Mouse (Mus musculus) forebrain, embryonic 14.5 days (tissue): ENCODE results near the gene Kcng4. TPM values are rescaled to one million over a fixed set of nuclear protein-coding genes. Genes with fewer than 3 reads are reported as not detected.
A peak's percentile ranks its signal among the peaks of the same experiment; 100 is the strongest.

Experiments used
- ATAC-seq: fragments of 200-750 bp; cut with Nextera tagmentation; 2 replicates; pipeline ENCODE4 v1.8.0; 2017; ENCODE audit warnings: mild to moderate bottlenecking, moderate library complexity
- DNase-seq: peaks from one replicate; pipeline ENCODE4 v3.0.0-alpha.2; 2015; ENCODE audit warnings: low spot score
- H3K27ac ChIP-seq: fragments of 300-500 bp; sonication (generic); 2 replicates; pipeline ENCODE4 v1.5.1; 2014; ENCODE audit warnings: low read depth, mild to moderate bottlenecking, control low read depth, low read length, moderate library complexity
- H3K27me3 ChIP-seq: fragments of 300-500 bp; sonication (generic); replicated peaks from 2 replicates; pipeline ENCODE4 v1.6.1; 2014; ENCODE audit warnings: low read length, control low read depth, mixed read lengths; ENCODE audit not compliant: control insufficient read depth, insufficient read depth
- H3K36me3 ChIP-seq: fragments of 300-500 bp; sonication (generic); 2 replicates; pipeline ENCODE4 v1.6.1; 2014; ENCODE audit warnings: low read length, control low read depth; ENCODE audit not compliant: control insufficient read depth, insufficient read depth
- H3K4me1 ChIP-seq: fragments of 300-500 bp; sonication (generic); 2 replicates; pipeline ENCODE4 v1.6.1; 2014; ENCODE audit warnings: antibody characterized with exemption, low read length, control low read depth; ENCODE audit not compliant: control insufficient read depth, insufficient read depth
- H3K4me2 ChIP-seq: fragments of 300-500 bp; sonication (generic); 2 replicates; pipeline ENCODE4 v1.6.1; 2014; ENCODE audit warnings: mild to moderate bottlenecking, control low read depth, low read length
- H3K4me3 ChIP-seq: fragments of 300-500 bp; sonication (generic); 2 replicates; pipeline ENCODE4 v1.5.1; 2014; ENCODE audit warnings: low read depth, low read length, control low read depth
- H3K9ac ChIP-seq: fragments of 300-500 bp; sonication (generic); 2 replicates; pipeline ENCODE4 v1.6.1; 2014; ENCODE audit warnings: mild to moderate bottlenecking, low read length, control low read depth, moderate library complexity
- H3K9me3 ChIP-seq: fragments of 300-500 bp; sonication (generic); replicated peaks from 2 replicates; pipeline ENCODE4 v1.6.1; 2016; ENCODE audit warnings: low read length, control low read depth, mixed read lengths; ENCODE audit not compliant: control insufficient read depth
- WGBS: fragments of 180-500 bp; shearing (Covaris S2); extraction: QIAGEN DNeasy Blood & Tissue Kit; methylation state at CpG from one replicate; pipeline ENCODE4 v1.1.7; 2014; 5-methylcytosine and 5-hydroxymethylcytosine counted together
- polyA plus RNA-seq: library from polyadenylated mRNA; unstranded; fragments of >200 nt; fragmentation: Nextera tagmentation; extraction: Ambion mirVana; gene quantifications from 2 replicates; pipeline ENCODE4 v1.2.1, GENCODE M21; 2014

The Kcng4 gene
- polyA plus RNA-seq, 1 experiment from 2014 or later = 0.20 TPM

DNA sequence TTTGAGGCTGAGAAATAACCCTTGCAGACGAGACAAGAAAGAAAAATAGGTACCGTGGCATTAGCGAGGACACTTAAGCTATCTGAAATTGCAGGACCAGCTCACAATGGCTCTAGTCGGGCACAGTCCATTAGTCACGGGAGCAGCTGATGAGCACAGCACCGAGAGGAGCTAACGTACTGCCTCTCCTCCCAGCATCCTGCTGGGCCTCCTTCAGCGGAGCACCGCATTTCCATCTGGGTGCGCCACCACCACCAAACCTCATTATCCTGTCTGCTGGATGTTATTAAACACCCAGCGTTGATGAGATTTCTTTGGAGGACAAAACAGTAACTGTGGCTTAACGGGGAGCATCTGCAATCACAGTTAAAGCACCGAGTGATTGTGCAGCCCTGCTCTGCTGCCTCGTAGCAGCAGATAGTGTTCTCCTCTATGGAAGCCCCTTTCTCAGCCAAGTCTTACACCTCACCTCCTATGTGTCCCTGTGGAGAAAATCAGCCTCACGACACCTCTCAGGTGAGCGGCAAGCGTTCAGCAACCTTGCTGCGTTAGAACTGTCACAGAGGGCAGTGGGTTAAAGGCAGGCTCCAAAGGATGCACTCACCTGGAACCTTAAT, 9.6 kb upstream of the Kcng4 start:
- Histone ChIP-seq H3K27ac (no peak overlapping the region), H3K9ac (no peak overlapping the region), H3K4me3 (no peak overlapping the region), H3K4me1 (no peaks in the 10 kb centered on the region), H3K4me2 (no peak overlapping the region), H3K27me3 (no peaks in the 10 kb centered on the region), H3K9me3 (no peaks in the 10 kb centered on the region), H3K36me3 (no peaks in the 10 kb centered on the region)
- 57% methylated on average over 18 of the region's 18 CpGs for WGBS
- 0 out of 2 replicates have a peak, but pooled peaks have one; percentile 20 for ATAC-seq
- DNase-seq = peak; percentile 35

DNA sequence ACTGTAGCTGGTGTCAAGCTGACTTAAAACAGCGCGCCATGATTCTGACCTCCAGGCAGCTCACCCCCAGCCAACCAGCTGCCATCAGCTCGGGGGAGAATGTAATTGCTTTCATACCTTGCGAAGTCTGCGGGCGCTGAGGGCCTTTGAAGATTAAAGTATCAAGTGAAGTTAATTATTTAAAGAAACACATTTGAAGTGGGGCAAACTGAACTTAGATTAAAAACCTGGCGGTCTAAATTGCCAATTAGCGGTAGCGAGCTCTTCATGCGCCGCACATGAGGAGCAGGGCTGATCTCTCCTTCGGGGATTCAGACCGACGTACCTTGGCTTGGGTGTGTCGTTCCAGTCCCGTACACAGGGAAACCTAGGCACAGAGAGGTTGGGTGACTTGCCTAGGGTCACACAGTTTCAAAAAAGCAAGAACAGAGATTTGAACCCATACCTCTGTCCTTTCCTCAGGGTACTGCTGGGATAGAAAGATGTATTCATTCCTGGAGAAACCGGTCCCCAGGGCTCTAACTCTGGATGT, 9.0 kb upstream of the Kcng4 start:
- Histone ChIP-seq H3K4me1 (no peaks in the 10 kb centered on the region), H3K36me3 (no peaks in the 10 kb centered on the region), H3K27me3 (no peaks in the 10 kb centered on the region), H3K4me3 (no peak overlapping the region), H3K9ac (no peak overlapping the region), H3K9me3 (no peaks in the 10 kb centered on the region), H3K27ac (no peak overlapping the region), H3K4me2 (no peak overlapping the region)
- WGBS = 73% methylated on average over 17 of the region's 17 CpGs
- ATAC-seq (no peak), DNase-seq (no peak)

DNA sequence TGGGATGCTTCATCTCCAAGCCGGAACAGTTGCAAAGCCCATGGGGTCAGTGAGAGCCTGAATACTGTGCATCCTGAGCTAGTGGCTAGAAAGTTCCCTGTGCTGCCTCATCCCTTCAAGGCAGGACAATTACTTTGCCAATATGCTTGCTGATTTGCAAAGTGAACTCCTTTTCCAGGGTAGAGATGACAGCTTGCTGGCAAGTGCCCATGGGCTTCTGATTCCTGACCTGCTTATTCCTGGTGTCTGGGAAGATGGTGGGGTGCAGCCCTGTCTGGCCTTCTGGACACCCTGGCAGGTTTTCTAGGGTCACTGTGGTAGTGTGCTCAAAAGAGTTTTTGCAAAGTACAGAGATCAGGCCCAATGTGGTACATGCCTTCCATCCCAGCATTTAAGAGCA, 7.5 kb upstream of the Kcng4 start:
- WGBS = 94% methylated on average over 1 of the region's 1 CpGs
- no peak for ATAC-seq
- DNase-seq = no peak
- Histone ChIP-seq H3K4me2 (no peak overlapping the region), H3K4me1 (no peaks in the 10 kb centered on the region), H3K27ac (no peak overlapping the region), H3K27me3 (no peaks in the 10 kb centered on the region), H3K9ac (no peak overlapping the region), H3K9me3 (no peaks in the 10 kb centered on the region), H3K4me3 (no peak overlapping the region), H3K36me3 (no peaks in the 10 kb centered on the region)

DNA sequence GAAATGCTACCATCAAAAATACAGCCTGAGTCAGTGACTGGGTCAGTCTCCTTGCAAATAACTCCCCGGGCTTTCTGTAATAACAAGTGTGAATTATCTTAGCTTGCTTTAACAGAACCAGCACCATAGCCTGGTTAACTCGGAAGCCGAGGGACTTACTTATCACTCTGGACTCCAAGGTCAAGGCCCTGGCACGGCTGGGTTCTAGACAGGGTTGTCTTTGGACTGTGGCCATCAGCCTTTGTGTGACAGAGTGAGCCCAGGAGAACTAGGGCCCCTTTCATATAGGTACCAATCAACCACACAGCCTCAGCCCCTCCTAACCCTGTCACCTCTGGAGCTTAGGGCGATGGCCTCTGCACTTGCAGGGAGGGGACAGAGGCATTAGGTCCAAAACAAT, 5.6 kb upstream of the Kcng4 start:
- Histone ChIP-seq H3K36me3 (no peaks in the 10 kb centered on the region), H3K4me2 (no peak overlapping the region), H3K27me3 (no peaks in the 10 kb centered on the region), H3K4me3 (no peak overlapping the region), H3K9me3 (no peaks in the 10 kb centered on the region), H3K4me1 (no peaks in the 10 kb centered on the region), H3K27ac (no peak overlapping the region), H3K9ac (no peak overlapping the region)
- no peak for DNase-seq
- WGBS = 82% methylated on average over 5 of the region's 5 CpGs
- no peak for ATAC-seq

DNA sequence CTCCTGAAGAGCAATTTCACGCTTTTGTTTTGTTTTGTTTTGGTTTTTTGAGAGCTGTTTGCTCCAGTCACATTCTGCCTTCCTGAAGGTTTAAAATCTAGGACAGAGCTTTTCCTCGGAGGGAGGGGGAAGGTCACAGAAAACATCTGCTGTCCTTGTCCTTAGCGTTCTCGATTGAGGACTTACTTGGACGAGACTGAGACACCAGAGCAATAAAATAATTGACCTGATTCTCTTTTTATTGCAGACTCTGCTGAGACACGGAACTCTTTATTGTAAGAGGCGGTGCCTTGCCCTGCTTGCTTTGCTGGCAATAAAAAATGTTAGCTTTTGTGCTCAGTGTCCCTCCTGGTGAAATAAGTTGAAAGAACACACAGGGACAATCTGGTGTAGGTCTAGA, 4.3 kb upstream of the Kcng4 start:
- no peaks in the 10 kb centered on the region for H3K36me3 ChIP-seq

DNA sequence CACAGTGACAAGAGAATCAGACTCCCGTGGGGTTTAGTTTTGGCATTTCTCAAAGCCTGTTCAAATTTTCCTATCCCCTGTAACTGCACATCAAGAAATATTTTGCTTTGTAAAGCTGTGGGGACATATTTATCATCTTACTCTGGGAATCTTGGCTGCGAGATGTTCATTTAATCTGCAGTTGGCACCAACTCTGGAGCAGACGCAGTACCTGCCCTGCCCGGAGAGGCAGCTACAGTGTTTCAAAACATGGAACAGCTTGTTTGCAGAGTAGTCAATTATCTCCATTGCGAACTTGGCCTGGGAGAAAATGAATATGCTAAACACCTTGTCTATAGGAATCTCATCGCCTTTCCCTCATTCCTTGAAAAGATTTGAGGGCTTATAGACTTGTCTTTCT, 2.8 kb upstream of the Kcng4 start:
- peak; percentile 29 for DNase-seq
- Histone ChIP-seq H3K4me2 (no peak overlapping the region), H3K4me3 (no peak overlapping the region), H3K9ac (no peak overlapping the region), H3K9me3 (no peaks in the 10 kb centered on the region), H3K27ac (no peak overlapping the region), H3K36me3 (no peaks in the 10 kb centered on the region), H3K27me3 (0 out of 2 replicates have a peak, but pooled peaks cover 10% of the 10 kb centered on the region), H3K4me1 (no peaks in the 10 kb centered on the region)
- no peak for ATAC-seq
- 48% methylated on average over 6 of the region's 6 CpGs for WGBS

More for the DNA sequence above, 4.3 kb upstream of the Kcng4 start:
- no peaks in the 10 kb centered on the region for H3K4me1 ChIP-seq
- no peaks in the 10 kb centered on the region for H3K9me3 ChIP-seq
- 77% methylated on average over 7 of the region's 7 CpGs for WGBS
- no peak overlapping the region for H3K4me2 ChIP-seq
- H3K27me3 ChIP-seq = no peaks in the 10 kb centered on the region
- no peak overlapping the region for H3K4me3 ChIP-seq
- no peak overlapping the region for H3K27ac ChIP-seq
- ATAC-seq (no peak), DNase-seq (no peak)
- H3K9ac ChIP-seq = no peak overlapping the region

DNA sequence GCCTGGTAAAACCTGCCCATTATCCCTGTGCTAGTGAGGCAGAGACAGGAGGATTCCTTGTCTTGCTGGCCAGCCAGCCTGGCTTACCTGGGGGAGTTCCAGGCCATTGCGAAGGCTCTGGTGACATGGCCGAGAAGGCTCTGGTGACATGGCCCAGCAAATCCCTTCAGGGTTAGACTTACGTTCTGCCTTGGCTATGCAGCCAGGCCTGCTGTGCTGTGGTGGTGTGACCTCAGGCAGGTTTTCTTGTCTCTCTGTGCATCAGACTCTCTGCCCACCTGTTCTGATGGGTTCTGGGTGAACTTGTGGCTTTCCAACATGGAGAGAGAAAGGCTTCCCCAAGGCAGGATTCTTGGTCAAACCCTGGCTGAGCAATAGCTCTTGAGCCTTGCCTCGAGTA, 1.9 kb upstream of the Kcng4 start:
- Histone ChIP-seq H3K4me2 (no peak overlapping the region), H3K4me3 (no peak overlapping the region), H3K9me3 (no peaks in the 10 kb centered on the region), H3K4me1 (no peaks in the 10 kb centered on the region), H3K27ac (no peak overlapping the region), H3K9ac (no peak overlapping the region), H3K36me3 (no peaks in the 10 kb centered on the region), H3K27me3 (0 out of 2 replicates have a peak, but pooled peaks cover 11% of the 10 kb centered on the region)
- DNase-seq (no peak), ATAC-seq (no peak)
- WGBS = 88% methylated on average over 4 of the region's 4 CpGs

DNA sequence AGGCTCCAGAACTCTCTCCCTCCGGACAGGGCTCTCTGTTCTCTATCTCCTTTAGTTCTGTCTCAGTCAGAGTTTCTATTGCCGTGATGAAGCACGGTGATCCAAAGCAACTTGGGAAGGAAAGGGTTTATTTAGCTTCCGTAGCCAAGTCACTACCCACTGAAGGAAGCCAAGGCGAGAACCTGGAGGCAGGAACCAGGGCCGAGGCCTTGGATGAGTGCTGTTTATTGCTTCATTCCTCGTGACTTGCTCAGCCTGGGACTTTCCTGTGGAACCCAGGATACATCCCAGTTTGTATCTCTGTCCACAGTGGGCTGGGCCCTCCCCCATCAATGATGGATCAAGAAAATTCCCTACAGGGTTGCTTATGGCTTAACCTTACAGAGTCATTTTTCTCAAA, 1.3 kb upstream of the Kcng4 start:
- 69% methylated on average over 7 of the region's 7 CpGs for WGBS
- no peak overlapping the region for H3K4me3 ChIP-seq
- ATAC-seq (no peak), DNase-seq (no peak)
- 0 out of 2 replicates have a peak, but pooled peaks cover 11% of the 10 kb centered on the region for H3K27me3 ChIP-seq
- H3K4me2 ChIP-seq = no peak overlapping the region
- no peaks in the 10 kb centered on the region for H3K4me1 ChIP-seq
- no peaks in the 10 kb centered on the region for H3K36me3 ChIP-seq
- no peak overlapping the region for H3K9ac ChIP-seq
- no peaks in the 10 kb centered on the region for H3K9me3 ChIP-seq
- H3K27ac ChIP-seq = no peak overlapping the region

DNA sequence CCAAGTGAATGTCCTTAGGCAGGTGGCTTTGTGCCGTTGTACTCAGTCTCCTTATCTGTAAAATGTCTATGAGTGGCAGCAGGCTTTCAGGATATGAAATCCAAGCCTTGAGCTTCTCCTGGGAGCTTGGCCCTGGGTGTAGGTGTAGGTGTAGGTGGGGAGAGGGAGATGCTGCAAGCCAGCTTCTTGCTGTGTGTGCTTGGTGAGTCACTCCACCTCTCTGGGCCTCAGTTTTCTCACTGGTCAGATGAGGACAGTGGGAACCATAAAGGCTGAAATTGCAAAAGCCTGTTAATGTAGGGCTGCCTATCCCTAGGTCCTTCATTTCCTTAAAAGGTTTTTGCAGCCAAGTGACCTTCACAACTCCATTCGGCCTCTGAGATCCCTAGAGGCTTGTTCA, 478 bp upstream of the Kcng4 start:
- DNase-seq (no peak), ATAC-seq (no peak)
- Histone ChIP-seq H3K9me3 (no peaks in the 10 kb centered on the region), H3K4me1 (no peaks in the 10 kb centered on the region), H3K9ac (no peak overlapping the region), H3K4me3 (no peak overlapping the region), H3K27me3 (0 out of 2 replicates have a peak, but pooled peaks cover 11% of the 10 kb centered on the region), H3K36me3 (no peaks in the 10 kb centered on the region), H3K4me2 (no peak overlapping the region), H3K27ac (no peak overlapping the region)
- WGBS = 80% methylated on average over 2 of the region's 2 CpGs
